Mouse (Mus musculus) ES-Bruce4 (cell line): ENCODE data around the gene Mprip.

ENCODE experiments used
- CTCF ChIP-seq: IDR thresholded peaks from one replicate; pipeline ENCODE4 v1.8.1; 2011; ENCODE audit warnings: low read depth, low read length
- EP300 ChIP-seq: IDR thresholded peaks from 2 replicates; pipeline ENCODE4 v1.6.1; 2011; ENCODE audit warnings: low read depth, low read length; ENCODE audit not compliant: insufficient read depth
- POLR2A ChIP-seq: IDR thresholded peaks from one replicate; pipeline ENCODE4 v1.8.1; 2011; ENCODE audit warnings: low read length; ENCODE audit not compliant: insufficient read depth

GRCm38 (mm10) chr11:59653547-59653946 is 7.6 kb upstream of the Mprip start:
- TF ChIP-seq CTCF: no peak
- TF ChIP-seq POLR2A: no peak
- TF ChIP-seq EP300: no peak
